Mouse (Mus musculus) spleen, adult 18-20 months (tissue): ENCODE measurements around the gene Atp5s.

ENCODE experiments used
- DNase-seq, 2 experiments: peaks; one replicate each; pipeline ENCODE4 v3.0.0; 2022; ENCODE audit warnings: mixed read lengths in 2 of 2

The Atp5s gene

DNA sequence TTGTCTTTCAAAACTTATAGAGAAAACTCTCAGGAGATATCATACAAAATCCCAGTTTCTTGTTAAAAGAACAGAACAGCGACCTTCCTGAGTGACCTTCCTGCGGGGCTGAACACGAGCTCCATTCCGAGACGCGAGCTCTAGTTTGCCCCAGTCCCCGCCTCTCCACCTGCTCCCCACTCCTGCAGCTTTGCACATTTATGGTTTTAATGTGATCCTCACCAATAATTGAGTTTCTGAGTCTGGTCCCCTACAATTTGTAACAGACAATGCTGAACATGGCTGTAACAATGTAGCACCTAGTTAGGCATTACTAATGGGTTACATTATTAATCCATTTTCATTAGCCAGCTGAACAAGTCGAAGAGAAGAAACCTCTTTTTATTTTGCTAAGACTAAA, 56.7 kb downstream of the Atp5s start:
- DNase-seq = no peak

DNA sequence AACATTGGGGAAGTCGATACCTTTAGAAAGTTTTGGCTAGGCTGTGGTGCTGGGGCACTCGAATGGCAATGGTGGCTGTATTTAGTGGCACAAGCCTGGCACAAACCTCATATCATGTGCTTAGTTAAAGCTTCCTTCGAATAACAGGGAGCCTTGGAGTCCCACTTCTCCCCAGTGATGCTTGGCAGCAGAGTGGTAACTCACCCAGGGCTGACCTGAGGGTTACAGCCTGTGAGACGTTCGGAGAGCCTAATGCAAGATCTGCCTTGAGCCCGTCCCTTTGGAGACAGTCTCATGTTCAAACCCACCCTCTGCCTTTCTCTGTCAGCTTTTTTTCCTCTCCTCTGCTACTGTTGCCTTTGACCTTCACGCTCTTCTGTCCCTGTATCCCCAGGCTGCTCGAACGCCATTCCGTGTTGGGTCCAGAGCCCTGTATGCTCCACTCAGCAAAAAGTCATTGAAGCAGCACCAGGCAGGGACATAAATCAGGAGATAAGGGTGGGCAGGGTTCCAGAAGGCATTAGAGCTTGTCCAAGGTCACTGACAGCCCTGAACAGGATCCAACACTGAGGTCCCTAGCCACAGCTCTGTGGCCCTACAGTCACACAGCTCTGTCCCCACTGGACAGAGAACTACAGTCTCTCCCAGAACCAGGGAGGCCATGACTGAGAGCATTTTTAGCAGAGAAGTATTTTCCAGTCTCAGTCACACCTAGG, 57.3 kb downstream of the Atp5s start:
- no peak for DNase-seq

DNA sequence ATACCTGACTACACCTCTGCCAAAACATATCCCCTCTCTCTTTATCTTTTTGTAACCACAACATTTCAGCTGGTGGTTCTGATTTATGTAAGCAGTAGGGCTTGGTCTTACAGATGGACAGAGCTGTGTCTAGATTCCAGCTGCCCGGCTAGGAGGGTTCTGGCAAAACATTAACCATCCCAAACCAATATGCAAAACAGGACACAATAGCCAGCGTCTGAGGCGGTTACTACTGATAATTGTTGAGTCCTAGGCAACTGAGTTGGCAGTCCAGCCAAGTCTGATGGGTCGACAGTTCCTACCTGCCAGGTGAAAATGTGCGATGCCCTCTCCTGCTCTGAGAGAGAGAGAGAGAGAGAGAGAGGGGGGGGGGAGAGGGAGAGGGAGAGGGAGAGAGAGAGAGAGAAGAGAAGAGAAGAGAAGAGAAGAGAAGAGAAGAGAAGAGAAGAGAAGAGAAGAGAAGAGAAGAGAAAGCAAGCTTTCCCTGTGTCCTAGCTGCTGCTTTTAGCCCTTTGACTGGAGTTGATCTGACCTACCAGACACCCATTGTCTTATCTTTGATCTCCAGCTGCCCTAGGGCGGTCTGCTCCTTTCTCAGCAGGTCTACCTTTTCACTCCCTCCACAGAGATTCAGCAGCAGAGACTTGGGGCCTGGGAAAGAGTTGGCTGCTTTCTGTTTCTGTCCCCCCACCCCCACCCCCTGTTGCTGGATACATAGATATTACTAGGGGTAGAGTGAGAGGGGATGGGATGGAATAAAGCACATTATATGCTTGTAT, 58.7 kb downstream of the Atp5s start:
- DNase-seq = no peak

DNA sequence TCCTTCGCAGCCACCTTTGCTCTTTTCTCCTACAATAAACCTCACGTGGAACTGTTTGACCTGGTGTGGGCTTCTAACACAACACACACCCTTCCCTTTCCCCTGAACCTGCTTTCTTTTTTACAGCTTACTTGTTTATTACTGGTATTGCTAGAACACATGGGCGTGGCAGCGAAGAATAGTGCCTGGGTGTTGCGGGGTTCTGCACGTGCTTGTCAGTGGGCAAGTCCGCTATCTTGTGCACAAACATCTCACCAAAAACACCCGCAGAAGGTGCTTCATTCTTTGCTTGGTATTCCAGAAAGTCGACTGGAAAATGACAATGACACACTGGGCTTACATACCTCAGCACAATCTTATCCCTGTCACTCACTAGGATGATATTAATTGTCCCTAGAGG, 60.7 kb downstream of the Atp5s start:
- DNase-seq = no peak

DNA sequence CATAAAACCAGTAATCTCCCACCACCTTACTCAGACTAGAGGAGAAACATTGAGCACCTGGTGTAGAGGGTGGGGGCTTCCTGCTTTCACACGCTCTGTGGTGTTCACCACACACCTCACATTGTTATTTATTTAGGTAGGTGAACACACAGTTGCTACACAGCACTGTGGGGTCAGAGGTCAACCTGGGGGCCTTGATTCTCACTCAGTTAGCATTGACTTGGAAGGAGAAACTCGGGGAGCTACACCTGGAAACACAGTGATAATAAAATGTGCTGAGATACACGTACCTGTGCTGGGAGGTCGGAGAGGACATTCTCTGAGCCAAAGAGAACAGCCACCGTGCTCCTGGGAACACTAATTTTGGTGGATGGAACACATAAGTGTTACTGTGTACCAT, 63.6 kb downstream of the Atp5s start:
- DNase-seq = no peak

DNA sequence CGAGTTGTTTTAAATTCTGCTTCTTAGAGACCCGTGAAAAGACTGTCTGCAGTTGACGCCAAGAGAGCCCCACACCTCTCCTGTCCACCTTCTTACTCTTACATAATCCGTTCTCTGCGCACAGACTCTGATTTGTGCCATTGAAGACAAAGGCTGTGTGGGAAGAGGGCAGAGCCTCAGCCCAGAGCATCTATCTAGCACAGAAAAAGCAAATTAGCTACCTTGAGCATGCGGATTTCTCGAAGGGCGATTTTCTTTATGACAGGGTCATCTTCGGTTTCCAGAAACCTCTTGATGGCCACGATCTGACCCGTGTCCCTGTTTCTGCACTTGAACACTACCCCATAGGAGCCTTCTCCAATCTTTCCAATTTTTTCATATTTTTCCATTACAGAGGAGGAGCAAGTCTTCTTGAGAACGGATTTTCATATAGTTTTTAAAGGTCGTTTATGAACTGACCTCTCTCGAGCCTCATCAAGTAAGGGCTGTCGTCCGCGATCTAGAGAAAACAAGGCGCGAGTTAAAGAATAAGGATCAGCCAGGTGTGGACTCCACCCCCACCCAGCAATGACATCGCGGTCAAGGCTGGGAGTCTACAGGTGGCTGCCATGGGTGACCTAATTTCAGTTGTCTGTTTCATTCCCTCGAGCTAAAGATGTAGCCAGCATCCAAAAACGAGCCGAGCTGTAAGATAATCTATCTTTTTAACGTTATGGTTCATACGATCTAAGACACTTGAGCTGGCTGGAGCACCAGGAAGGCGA, 65.2 kb downstream of the Atp5s start:
- no peak for DNase-seq

DNA sequence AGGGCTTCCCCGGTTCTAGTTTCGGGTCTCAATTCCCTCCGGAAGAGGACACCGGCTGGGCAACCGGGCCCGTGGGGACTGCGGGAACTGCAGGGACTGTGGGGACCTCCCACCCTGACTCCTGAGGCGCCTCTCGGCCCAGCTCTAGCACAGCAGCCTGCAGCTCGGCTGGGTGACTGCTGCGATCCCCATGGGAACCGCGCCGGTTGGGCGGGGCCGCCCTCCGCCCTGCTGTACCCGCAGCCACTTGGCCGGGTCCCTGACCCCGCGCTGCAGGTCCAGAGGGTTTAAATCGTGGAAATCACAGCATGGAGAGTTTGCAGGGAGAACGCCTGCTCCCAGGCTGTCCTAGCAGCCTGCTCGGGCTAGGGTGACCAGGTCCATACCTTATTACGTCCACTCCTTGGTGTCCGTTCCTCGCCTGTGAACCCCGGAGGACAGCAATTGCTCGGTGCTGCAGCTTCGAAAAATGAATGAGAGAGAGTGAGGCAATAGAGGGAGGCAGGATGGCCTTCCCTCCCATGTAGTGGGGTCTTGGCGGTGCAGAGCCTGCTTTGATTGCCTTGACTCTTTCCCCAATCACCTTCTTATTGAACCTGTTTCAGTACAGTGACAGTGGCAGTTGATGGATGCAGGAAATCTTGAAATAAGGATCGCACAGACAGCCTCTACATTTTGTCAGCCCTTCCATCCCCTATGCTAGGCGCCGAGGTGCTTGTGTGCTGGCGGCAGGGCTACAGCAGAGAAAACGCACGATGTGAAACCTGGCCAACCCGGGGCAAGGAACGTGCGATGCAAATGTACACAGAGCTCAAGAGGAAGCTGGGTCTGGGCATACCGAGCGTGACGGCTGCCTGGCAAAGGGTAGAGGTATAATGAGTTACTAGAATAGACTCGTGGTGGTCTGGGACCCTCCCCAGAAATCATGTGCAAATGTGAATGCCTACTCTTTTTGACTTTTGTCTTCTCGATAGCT, 66.1 kb downstream of the Atp5s start, which contains the start of gene Cdkl1:
Gene Cdkl1 (minus strand): TSS at position 738 of the 976 bp plus-strand sequence.
- DNase-seq = peak; percentile 63 to 74
